Mouse (Mus musculus) liver, embryonic 13.5 days (tissue): ENCODE data around the gene Hydin. TPM values are rescaled to one million over a fixed set of nuclear protein-coding genes. Genes with fewer than 3 reads are reported as not detected.
"Not testable (repeated sequence)": the region's sequence is repeated elsewhere in the genome, so short reads cannot be mapped to it uniquely, and the experiment has no call there.

ENCODE experiments used
- ATAC-seq: fragments of 200-750 bp; cut with Nextera tagmentation; 2 replicates; pipeline ENCODE4 v1.8.0; 2017; ENCODE audit warnings: low read depth, mild to moderate bottlenecking, moderate number of reproducible peaks, moderate library complexity
- DNase-seq: peaks from one replicate; pipeline ENCODE4 v3.0.0; 2022
- H3K27ac ChIP-seq: fragments of 300-500 bp; sonication (generic); 2 replicates; pipeline ENCODE4 v1.5.1; 2015; ENCODE audit warnings: moderate library complexity, mild to moderate bottlenecking, inconsistent platforms
- H3K27me3 ChIP-seq: fragments of 300-500 bp; sonication (generic); 2 replicates; pipeline ENCODE4 v1.6.1; 2015; ENCODE audit warnings: mild to moderate bottlenecking, inconsistent platforms
- H3K36me3 ChIP-seq: fragments of 300-500 bp; sonication (generic); 2 replicates; pipeline ENCODE4 v1.6.1; 2015; ENCODE audit warnings: mild to moderate bottlenecking, inconsistent platforms
- H3K4me1 ChIP-seq: fragments of 300-500 bp; sonication (generic); replicated peaks from 2 replicates; pipeline ENCODE4 v1.6.1; 2015; ENCODE audit warnings: inconsistent platforms
- H3K4me2 ChIP-seq: fragments of 300-500 bp; sonication (generic); 2 replicates; pipeline ENCODE4 v1.6.1; 2015; ENCODE audit warnings: inconsistent platforms, mild to moderate bottlenecking, moderate library complexity
- H3K4me3 ChIP-seq: fragments of 300-500 bp; sonication (generic); replicated peaks from 2 replicates; pipeline ENCODE4 v1.5.1; 2015; ENCODE audit warnings: mild to moderate bottlenecking, inconsistent platforms
- H3K9ac ChIP-seq: fragments of 300-500 bp; sonication (generic); 2 replicates; pipeline ENCODE4 v1.6.1; 2015; ENCODE audit warnings: mild to moderate bottlenecking, inconsistent platforms
- H3K9me3 ChIP-seq: fragments of 300-500 bp; sonication (generic); replicated peaks from 2 replicates; pipeline ENCODE4 v1.6.1; 2016; ENCODE audit warnings: inconsistent platforms
- WGBS: fragments of 180-500 bp; shearing (Covaris S2); methylation state at CpG from one replicate; pipeline ENCODE4 v1.1.7; 2015; ENCODE audit not compliant: insufficient replicate concordance; 5-methylcytosine and 5-hydroxymethylcytosine counted together
- polyA plus RNA-seq: library from polyadenylated mRNA; unstranded; fragments of >200 nt; fragmentation: Nextera tagmentation; extraction: Ambion mirVana; gene quantifications from 2 replicates; pipeline ENCODE4 v1.2.1, GENCODE M21; 2015

Hydin gene
- polyA plus RNA-seq, 1 experiment from 2014 or later: 0.06 TPM

DNA sequence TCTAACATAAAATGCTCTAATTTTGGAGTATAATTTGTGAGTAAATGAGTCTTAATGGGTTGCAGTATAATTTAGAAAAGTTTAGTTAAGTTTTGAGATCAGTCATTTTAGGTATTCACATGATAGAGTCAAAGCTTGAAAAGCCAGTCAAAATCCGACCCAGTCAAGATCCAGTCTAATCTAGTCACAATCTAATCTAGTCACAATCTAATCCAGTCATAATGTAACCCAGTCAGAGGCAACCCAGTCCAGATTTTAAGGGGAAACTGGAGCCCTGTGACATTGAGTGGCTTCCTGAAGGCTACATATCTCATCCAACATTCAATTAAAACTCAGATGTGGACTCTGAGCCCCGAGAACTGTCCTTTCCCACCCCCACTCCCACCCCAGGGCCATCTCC, 72.7 kb downstream of the Hydin start:
- Histone ChIP-seq H3K4me3 (no peak overlapping the region), H3K27ac (no peak overlapping the region), H3K36me3 (no peaks in the 10 kb centered on the region), H3K4me1 (no peaks in the 10 kb centered on the region), H3K9ac (no peak overlapping the region), H3K9me3 (no peaks in the 10 kb centered on the region), H3K4me2 (no peak overlapping the region), H3K27me3 (no peaks in the 10 kb centered on the region)
- 52% methylated on average over 2 of the region's 2 CpGs for WGBS
- ATAC-seq (no peak), DNase-seq (no peak)

DNA sequence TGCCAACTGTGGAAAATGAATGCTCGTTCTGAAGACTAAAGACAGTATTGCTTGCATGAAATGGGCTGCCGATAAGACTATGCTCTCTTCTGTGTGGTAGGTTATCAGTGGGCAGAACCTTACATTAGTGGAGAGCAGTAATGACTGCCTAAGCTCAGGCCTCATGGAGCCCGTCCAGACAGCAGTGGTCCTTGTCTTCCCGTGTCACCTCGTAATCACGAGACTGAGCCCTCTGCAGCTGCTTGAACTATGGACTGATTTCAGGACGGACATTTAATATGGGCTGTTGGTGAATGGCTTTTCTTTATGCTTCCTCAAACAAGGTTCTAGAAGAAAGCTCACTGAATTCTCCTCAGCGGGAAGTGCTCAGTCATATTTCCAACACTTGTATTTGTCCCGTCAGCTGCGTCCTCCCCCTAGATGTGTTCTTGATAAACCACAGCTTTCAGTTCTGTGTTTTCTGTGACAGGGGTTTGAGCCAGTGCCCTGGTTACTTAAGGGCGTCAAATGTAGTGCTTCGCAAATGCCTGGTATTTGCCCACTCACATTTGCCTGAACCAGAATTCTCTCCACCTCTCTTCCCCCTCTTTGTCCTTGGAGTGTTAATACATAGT, 73.4 kb downstream of the Hydin start:
- H3K4me2 ChIP-seq: no peak overlapping the region
- no peaks in the 10 kb centered on the region for H3K9me3 ChIP-seq
- no peaks in the 10 kb centered on the region for H3K27me3 ChIP-seq
- ATAC-seq (no peak), DNase-seq (no peak)
- 67% methylated on average over 12 of the region's 12 CpGs for WGBS
- H3K36me3 ChIP-seq: no peaks in the 10 kb centered on the region
- H3K4me1 ChIP-seq: no peaks in the 10 kb centered on the region
- no peak overlapping the region for H3K27ac ChIP-seq
- H3K9ac ChIP-seq: no peak overlapping the region
- H3K4me3 ChIP-seq: no peak overlapping the region

DNA sequence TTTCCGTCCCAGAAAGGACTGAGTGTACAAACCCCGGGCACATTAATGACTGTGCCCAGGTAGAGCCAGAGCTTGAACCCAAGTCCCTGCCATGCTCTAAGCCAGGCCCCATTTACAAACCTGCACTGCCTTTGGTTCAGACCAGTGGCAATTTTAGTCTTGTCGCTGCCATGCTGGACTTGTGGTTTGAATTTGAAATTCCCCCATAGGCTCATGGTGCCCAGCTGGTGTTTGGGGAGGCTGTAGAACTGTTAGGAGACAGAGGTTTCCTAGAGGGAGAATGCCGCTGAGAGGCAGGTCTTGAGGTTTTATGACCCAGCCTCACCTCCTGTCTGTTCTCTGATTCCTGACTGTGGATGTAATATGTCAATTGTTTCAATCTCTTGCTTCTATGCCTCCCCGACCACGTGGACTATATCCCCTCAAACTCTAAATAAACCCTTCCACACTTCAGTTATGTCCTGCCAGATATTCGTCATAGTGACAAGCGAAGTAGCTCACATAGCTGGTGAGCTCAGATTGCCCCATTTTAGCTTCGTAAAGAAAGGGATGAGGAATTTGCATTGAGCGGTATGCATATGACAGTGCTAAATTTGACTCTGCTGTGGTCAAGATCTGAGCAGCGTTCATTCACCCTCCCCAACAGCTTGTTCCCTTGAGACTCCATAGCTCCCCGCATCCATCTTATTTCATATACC, 79.1 kb downstream of the Hydin start:
- no peak for ATAC-seq
- Histone ChIP-seq H3K9ac (no peak overlapping the region), H3K36me3 (no peaks in the 10 kb centered on the region), H3K27me3 (no peaks in the 10 kb centered on the region), H3K27ac (no peak overlapping the region), H3K9me3 (no peaks in the 10 kb centered on the region), H3K4me2 (no peak overlapping the region), H3K4me3 (no peak overlapping the region), H3K4me1 (no peaks in the 10 kb centered on the region)
- WGBS: 66% methylated on average over 12 of the region's 12 CpGs
- no peak for DNase-seq

DNA sequence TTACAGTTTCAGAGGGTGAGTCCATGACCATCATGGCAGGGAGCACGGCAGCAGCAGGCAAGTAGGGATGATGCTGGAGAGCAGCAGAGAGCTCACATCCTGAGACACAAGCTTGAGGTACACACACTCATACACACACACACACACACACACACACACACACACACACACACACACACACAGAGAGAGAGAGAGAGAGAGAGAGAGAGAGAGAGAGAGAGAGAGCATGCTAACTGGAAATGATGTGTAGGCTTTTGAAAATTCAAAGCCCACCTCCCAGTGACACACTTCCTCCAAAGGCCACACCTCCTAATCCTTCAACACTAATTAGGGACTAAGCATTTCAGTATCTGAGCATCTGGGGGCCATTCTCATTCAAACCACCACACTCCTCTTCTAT, 80.1 kb downstream of the Hydin start:
- Histone ChIP-seq H3K4me3 (no peak overlapping the region), H3K27ac (no peak overlapping the region), H3K36me3 (no peaks in the 10 kb centered on the region), H3K4me2 (no peak overlapping the region), H3K27me3 (no peaks in the 10 kb centered on the region), H3K4me1 (no peaks in the 10 kb centered on the region), H3K9ac (no peak overlapping the region), H3K9me3 (no peaks in the 10 kb centered on the region)
- no peak for ATAC-seq
- DNase-seq: no peak
- WGBS: 76% methylated on average over 1 of the region's 1 CpGs

DNA sequence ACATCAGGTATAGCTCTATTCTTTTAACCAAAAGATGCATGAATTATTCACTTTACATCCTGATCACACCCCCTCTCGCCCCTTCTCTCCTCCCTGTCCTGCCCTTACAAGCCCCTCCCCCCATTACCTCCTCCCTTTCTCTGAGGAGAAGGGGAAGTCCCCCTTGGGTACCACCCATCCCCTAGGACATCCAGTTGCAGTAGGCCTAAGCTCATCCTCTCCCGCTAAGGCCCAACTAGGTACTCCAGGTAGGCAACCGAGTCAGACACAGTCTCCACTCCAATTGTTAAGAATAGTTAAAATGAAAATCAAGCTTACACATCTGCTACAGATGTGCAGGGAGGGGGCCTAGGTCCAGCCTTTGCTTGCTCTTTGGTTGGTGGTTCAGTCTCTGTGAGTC, 83.9 kb downstream of the Hydin start:
- no peaks in the 10 kb centered on the region for H3K4me1 ChIP-seq
- 73% methylated on average over 3 of the region's 3 CpGs for WGBS
- H3K4me3 ChIP-seq: no peak overlapping the region
- no peak overlapping the region for H3K4me2 ChIP-seq
- ATAC-seq: no peak
- H3K9me3 ChIP-seq: no peaks in the 10 kb centered on the region
- no peak overlapping the region for H3K9ac ChIP-seq
- DNase-seq: no peak
- H3K36me3 ChIP-seq: no peaks in the 10 kb centered on the region
- no peaks in the 10 kb centered on the region for H3K27me3 ChIP-seq
- H3K27ac ChIP-seq: no peak overlapping the region

DNA sequence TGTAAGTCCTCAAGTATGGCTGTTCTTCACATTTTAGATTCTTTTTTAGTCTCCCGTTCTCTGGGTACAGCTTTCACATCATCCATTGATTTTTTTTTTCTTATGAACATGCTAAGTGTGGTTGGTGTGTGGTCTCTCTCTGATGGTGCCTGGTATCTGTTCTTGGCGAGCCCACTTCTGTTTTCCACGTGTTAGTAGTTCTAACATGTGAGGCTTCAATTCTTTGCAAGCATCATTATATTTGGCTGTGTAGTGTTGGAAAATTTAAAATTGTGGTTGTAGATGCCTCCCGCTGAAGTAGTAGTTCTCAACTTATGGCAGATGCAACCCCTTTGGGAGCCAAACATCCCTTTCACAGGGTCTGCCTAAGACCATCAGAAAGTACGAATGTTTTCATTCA, 85.1 kb downstream of the Hydin start:
- no peak for ATAC-seq
- Histone ChIP-seq H3K27ac (no peak overlapping the region), H3K36me3 (no peaks in the 10 kb centered on the region), H3K27me3 (no peaks in the 10 kb centered on the region), H3K4me1 (no peaks in the 10 kb centered on the region), H3K9ac (no peak overlapping the region), H3K4me2 (no peak overlapping the region), H3K4me3 (no peak overlapping the region), H3K9me3 (no peaks in the 10 kb centered on the region)
- no peak for DNase-seq
- 67% methylated on average over 5 of the region's 5 CpGs for WGBS

DNA sequence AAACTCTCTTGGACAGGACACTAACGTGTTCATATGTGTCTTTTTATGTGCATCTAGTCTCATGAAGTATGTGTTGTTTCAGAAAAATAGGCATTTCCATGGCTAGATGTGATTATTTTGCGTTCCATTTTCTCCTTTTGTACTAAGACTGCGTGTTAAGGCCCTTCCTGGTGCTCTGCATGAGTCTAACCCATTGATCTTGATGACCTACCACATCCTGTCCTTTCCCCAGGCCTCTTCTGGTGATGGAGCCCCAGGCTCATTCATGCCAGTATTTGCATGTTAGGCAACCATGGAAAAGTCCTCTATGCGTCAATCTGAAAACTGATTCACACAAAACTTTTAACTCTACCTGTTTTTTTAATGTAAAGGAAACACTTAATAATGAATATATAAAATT, 96.2 kb downstream of the Hydin start:
- ATAC-seq: no peak
- no peak for DNase-seq
- 55% methylated on average over 4 of the region's 4 CpGs for WGBS

DNA sequence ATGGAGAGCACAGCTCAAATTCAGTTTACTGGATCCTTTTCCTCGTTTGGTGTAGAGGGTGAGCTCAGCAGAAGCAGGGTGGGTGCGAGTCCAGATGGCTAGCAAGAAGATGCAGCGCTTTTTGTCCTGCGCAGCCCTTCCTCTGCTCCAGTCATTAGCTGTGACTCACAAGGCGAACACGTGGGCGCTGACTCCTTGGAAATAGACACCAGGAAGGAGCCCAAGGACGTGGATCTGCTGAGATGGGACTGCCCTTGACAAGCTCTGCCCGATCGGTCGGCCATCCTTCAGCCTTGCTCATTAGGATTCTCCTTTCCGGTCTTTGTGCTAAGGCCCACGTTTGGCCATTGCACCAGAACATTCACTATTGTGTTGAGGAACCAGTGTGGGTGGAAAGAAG, 106.1 kb downstream of the Hydin start:
- no peak overlapping the region for H3K9ac ChIP-seq
- DNase-seq (no peak), ATAC-seq (no peak)
- H3K27ac ChIP-seq: no peak overlapping the region
- WGBS: 66% methylated on average over 13 of the region's 13 CpGs
- H3K4me2 ChIP-seq: no peak overlapping the region
- H3K9me3 ChIP-seq: no peaks in the 10 kb centered on the region
- no peaks in the 10 kb centered on the region for H3K27me3 ChIP-seq
- no peaks in the 10 kb centered on the region for H3K36me3 ChIP-seq
- H3K4me3 ChIP-seq: no peak overlapping the region
- no peaks in the 10 kb centered on the region for H3K4me1 ChIP-seq

More for the DNA sequence above, 96.2 kb downstream of the Hydin start:
- no peak overlapping the region for H3K4me3 ChIP-seq
- H3K9ac ChIP-seq: no peak overlapping the region
- H3K27me3 ChIP-seq: no peaks in the 10 kb centered on the region
- H3K9me3 ChIP-seq: no peaks in the 10 kb centered on the region
- H3K4me1 ChIP-seq: no peaks in the 10 kb centered on the region
- no peak overlapping the region for H3K27ac ChIP-seq
- H3K36me3 ChIP-seq: no peaks in the 10 kb centered on the region
- no peak overlapping the region for H3K4me2 ChIP-seq

DNA sequence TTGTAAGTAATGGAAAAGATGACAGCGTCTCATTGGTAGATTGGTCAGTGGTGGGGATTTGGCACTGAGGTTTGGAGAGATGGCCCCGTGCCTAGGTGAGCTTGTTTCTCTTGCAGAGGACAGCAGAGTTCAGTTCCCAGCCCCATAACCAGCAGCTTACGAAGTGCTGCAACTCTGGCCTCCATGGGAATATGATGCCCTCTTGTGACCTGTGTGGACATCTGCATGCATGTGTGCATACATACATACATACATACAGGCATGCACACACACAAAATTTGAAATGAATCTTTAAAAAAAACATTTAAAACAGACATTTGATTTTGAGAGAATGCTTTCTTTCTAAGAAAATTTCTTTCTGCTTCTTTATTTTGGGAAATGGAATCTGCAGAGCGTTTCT, 106.9 kb downstream of the Hydin start:
- H3K9ac ChIP-seq: no peak overlapping the region
- WGBS: 63% methylated on average over 4 of the region's 4 CpGs
- no peak for ATAC-seq
- H3K27me3 ChIP-seq: no peaks in the 10 kb centered on the region
- H3K9me3 ChIP-seq: no peaks in the 10 kb centered on the region
- no peak overlapping the region for H3K4me3 ChIP-seq
- H3K27ac ChIP-seq: no peak overlapping the region
- DNase-seq: no peak
- H3K4me2 ChIP-seq: no peak overlapping the region
- H3K4me1 ChIP-seq: no peaks in the 10 kb centered on the region
- no peaks in the 10 kb centered on the region for H3K36me3 ChIP-seq

DNA sequence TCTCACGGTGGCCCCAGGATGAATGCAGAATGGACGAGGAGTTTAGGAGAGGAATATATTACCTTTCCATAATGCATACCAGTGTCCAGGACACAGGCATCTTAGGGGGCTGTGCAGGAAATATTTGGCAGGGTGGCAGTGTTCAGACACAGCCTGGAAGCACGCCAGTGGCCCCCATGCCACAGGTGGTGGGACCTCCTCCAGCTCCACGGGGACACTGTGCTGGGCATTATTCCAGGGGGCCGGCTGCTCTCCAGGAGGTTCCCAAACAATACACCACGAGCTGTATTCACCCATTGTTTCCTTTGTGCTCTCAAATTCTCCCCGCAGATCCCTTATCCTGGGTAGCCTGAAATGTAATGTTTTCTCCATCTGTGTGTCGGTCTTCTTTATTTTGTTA, 116.0 kb downstream of the Hydin start:
- no peaks in the 10 kb centered on the region for H3K27me3 ChIP-seq
- H3K4me1 ChIP-seq: no peaks in the 10 kb centered on the region
- no peak overlapping the region for H3K27ac ChIP-seq
- ATAC-seq (no peak), DNase-seq (no peak)
- WGBS: 57% methylated on average over 8 of the region's 8 CpGs
- H3K9ac ChIP-seq: no peak overlapping the region
- no peaks in the 10 kb centered on the region for H3K36me3 ChIP-seq
- H3K4me3 ChIP-seq: no peak overlapping the region
- H3K4me2 ChIP-seq: no peak overlapping the region
- no peaks in the 10 kb centered on the region for H3K9me3 ChIP-seq

DNA sequence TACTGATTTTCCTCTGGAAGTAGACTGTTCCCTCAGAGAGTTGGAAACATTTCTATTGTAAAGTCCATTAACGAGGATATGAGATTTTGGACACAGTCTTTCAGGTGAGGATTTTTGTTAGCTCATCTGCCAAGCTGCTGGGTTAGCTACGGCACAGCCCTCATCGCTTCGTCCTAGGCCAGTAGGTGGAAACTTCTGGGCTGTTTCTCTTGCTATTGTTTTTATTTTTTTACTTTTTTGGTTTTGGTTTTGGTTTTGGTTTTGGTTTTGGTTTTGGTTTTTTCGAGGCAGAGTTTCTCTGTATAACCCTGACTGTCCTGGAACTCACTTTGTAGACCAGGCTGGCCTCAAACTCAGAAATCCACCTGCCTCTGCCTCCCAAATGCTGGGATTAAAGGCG, 117.9 kb downstream of the Hydin start:
- not testable (repeated sequence) for H3K9me3 ChIP-seq, H3K27ac ChIP-seq, H3K9ac ChIP-seq, H3K4me3 ChIP-seq, ATAC-seq, H3K27me3 ChIP-seq, DNase-seq, H3K4me1 ChIP-seq, H3K4me2 ChIP-seq, H3K36me3 ChIP-seq
- 68% methylated on average over 6 of the region's 6 CpGs for WGBS

DNA sequence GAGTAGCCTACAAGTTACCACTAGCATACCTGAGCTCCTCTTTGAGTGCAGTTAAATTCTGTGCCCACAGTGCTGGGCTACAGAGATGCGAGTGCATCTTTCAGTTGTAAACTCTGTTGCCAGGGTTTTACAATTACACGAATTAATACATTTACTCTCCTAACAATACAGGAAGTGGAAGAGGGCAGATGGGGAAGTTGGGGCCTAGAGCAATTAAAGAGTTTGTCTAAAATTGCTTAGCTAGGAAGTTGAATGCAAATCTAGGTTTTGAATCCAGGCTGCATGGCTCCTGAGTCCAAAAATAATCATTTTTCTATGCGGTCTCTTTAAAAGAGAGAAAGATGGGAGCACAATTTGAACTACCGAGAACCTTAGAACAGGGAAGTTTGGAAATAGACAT, 128.9 kb downstream of the Hydin start:
- H3K9me3 ChIP-seq: no peaks in the 10 kb centered on the region
- H3K4me2 ChIP-seq: no peak overlapping the region
- no peak overlapping the region for H3K4me3 ChIP-seq
- H3K27ac ChIP-seq: no peak overlapping the region
- ATAC-seq (no peak), DNase-seq (no peak)
- no peaks in the 10 kb centered on the region for H3K27me3 ChIP-seq
- H3K9ac ChIP-seq: no peak overlapping the region
- no peaks in the 10 kb centered on the region for H3K36me3 ChIP-seq
- WGBS: 48% methylated on average over 4 of the region's 4 CpGs
- no peaks in the 10 kb centered on the region for H3K4me1 ChIP-seq
